Mouse (Mus musculus): ENCODE results near the gene Ctc1.

The Ctc1 gene

GRCm38 (mm10) chr11:69070590-69071222 lies 55.0 kb downstream of the Ctc1 start, which contains the start of gene Tmem107:
Tmem107 (plus strand) TSS chr11:69070806.
- DNase-seq, result peak; percentile 95

DNA sequence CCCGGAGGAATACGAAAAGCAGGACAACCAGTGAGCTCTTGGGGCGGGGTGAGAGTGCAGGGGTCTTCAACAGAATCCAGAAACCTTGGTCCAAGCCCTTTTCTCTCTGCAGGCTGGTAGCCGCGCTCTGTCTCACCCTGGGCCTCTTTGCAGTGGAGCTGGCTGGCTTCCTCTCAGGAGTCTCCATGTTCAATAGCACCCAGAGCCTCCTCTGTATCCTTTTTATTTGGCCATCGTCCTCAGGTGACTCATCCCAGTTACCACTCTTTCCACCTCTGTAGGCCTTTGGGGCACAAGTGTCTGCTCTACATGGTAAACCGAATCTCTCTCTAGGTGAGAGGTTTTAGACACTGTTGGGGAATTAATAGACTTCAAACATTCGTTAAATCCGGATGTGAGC lies 55.6 kb downstream of the Ctc1 start:
- DNase-seq, result no peak

GRCm38 (mm10) chr11:69072234-69072633 lies 56.5 kb downstream of the Ctc1 start:
- DNase-seq, result no peak

- DNase-seq, result no peak
Observed at GRCm38 (mm10) chr11:69072666-69073064, 57.0 kb downstream of the Ctc1 start.

DNA sequence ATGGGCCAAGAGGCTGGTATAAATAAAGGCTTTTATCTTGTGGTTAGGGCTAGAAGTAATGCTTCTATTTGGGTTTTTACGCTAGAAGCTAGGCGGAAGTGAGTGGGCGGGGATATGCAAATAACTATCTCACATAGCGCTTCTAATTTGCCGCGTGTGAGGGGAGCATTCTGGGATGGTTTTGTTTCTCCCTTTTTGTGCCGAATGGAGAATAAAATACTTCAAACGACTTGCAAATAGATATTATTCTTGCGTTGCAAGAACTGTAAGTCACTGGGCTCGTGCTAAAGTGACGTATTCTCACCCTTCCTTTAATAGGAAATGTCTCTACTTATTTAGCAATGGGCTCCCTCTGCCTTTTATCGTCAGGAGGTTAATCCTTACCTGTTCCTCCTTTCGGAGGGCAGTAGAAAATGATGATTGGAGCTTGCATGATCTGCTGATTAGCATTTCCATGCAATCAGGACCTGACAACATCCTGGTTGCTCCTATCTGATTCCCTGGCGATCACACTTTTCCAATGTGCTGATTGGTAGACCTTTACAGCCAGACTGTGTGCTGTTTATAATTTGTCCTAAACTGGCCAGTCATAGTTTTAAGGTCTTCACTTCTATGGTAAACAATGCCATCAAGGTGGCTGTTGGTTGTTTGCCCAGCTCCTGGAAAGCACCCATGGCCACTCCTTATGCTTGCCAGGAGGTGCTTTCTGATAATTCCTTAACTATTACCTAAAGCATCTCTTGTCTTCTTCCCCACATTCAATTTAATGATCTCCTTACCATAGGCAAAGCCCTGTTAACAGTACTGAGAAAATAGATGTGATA lies 57.6 kb downstream of the Ctc1 start:
- peak; percentile 88 for DNase-seq

GRCm38 (mm10) chr11:69073951-69074775 lies 58.5 kb downstream of the Ctc1 start:
- DNase-seq, result no peak

DNA sequence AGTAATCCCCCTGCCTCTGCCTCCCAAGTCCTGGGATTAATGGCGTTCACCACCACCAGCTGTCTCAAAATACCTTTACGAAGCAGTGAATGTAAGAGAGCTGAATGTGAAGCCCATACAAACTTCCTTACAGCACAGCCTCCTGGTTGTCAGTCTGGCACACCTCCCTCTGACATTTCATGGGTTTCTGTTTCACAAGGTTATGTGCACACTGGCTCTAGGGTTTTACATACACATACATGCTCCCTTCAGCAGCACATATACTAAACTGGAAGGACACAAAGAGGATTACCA lies 59.0 kb downstream of the Ctc1 start:
- no peak for DNase-seq

DNA sequence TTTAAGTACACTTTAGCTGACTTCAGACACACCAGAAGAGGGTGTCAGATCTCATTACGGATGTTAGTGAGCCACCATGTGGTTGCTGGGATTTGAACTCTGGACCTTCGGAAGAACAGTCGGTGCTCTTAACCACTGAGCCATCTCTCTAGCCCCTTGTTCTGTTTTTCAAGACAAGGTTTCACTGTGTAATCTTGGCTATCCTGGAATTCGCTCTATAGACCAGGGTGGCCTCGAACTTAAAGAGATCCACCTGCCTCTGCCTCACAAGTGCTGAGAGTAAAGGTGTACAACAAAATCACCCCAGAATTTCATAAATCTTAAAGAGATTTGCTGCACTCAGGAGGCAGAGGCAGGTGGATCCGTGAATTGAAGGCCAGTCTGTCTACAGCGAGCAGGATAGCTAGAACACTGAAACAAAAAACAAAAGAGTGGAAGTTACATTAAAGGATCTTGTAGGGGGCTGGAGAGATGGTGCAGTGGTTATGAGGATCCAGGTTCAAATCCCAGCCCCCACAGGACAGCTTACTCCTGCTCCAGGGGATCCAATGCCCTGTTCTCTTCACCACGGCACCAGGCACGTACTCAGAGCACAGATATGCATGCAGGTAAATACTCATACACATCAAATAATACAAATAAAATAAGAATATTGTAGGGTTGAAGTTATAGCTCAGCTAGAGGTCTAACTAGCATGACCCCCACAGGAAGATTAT lies 60.2 kb downstream of the Ctc1 start:
- no peak for DNase-seq

DNA sequence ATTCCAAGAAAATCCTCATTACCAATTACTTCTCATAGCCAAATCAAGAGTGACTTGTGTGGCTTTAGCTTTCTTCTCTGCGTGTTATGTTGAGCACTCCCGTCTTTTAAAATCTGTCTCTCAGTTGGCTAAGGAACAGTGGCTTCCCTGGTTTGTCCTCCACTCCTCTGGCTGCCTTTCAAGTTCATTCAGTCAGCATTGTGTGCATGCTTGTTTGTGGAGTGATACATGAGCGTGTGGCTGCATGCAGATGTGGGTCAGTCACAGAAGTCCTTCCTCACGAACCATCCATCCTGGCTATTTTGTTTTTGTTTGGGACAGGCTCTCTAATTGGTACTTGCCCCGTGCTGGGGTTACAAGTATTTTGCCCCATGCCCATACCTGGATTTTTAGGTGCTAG lies 60.9 kb downstream of the Ctc1 start:
- no peak for DNase-seq

GRCm38 (mm10) chr11:69077316-69077715 lies 61.6 kb downstream of the Ctc1 start:
- DNase-seq, result no peak

DNA sequence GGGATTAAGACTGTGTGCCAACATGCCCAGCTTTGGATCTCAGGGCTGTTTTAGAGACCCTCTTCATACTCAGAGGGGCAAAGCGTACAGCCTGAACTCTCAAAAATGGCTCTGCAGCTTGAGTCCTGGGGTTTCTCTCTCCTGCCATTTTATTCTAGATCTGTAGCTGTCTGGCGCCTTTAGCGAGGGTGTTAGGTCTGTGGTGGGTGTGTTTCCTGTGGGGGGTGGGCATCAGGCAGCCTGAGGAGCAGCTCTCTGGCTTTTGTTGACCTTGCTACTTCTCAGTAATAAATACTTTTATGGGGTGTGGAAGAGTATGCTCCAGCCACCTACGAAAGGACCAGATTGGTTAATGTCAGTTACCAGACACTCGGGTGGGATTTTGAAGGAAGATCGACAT lies 62.3 kb downstream of the Ctc1 start:
- no peak for DNase-seq

DNA sequence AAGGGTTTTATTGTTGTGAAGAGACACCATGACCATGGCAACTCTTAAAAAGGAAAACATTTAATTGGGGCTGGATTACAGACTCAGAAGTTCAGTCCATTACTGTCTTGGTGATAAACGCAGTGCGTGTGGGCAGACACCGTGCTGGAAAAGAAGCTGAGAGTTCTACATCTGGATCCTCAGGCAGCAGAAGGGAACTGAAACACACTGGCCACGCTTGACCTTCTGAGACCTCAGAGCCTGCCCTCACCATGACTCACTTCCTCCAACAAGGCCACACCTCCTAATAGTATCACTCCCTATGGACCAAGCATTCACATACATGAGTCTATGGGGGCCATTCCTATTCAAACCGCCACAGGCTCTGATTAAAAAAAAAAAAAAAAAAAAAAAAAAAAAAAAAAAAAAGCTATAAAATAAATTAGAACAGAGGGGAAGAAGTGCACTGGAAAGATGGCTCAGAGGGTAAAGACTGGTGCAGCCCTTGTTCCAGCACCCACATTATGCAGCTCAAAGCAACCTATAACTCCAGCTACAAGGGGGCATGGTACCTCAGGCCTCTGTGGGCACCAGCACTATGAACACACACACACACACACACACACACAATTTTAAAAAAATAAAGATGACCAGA lies 63.2 kb downstream of the Ctc1 start:
- peak; percentile 9 for DNase-seq

GRCm38 (mm10) chr11:69080102-69080854 lies 64.6 kb downstream of the Ctc1 start:
- DNase-seq, result peak; percentile 18

DNA sequence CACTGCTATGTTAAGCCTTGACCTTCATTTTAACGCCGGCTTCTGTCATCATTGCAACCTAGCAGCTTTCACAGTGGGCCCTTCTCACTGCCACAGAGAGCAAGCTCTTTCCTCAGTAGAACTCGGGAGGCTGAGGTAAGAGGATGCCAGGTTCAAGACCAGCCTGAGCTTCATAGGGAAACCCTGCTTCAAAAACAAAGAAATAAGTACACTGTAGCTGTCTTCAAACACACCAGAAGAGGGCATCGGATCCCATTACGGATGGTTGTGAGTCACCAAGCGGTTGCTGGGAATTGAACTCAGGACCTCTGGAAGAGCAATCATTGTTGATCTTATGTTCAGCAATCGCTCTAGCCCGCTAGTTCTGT lies 65.1 kb downstream of the Ctc1 start:
- DNase-seq, result no peak

DNA sequence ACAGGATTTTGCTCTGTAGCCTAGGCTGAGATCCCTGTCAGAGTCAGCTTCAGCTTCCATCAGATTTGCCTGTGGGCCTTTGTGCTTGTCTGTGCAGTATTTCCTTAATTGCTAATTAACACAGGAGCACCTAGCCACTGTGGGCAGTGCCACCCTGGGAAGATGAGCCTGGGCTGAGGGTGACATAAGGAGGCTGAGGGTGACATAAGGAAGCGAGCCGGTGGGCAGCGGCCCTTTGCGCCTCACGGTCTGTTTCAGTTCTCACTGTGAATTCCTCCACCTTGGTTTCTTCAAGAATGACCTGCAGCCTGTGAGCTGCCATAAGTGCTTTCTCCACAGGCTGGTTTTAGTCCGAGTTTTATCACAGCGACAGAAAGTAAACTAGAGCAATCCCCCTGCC lies 65.9 kb downstream of the Ctc1 start:
- DNase-seq, result no peak

- no peak for DNase-seq
Observed at GRCm38 (mm10) chr11:69085608-69086007, 69.9 kb downstream of the Ctc1 start.
